ENCODE assay signal across 9 mouse cellular contexts in the genomic region with DNA sequence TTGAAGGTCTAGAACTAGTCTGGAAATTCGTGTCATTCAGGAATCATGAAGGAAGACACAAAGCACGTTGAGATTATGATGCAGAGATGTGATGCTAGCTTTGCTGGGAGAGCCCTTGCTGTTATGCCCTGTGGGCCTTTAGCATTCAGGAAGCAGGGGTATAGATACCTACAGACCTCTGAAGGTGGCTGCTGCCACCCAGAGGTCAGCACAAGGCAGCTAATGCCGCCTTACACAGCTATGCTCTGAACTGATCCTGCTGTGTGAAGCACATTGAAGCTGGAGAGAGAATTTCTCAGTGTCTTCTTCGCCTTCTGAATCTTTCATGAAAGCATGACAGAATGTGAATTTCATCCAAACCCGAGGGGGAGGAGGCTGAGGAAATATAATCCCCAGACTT. TPM values are rescaled to one million over a fixed set of nuclear protein-coding genes. Genes with fewer than 3 reads are reported as not detected.
DNase-seq lines count a peak whose midpoint lies in the region; ATAC-seq and TF ChIP-seq lines count a peak whose summit lies in the region.
"Had no signal": no experiment of that assay in that cellular context is flagged by ENCODE, and none has a peak within 500 bp of the region (broad histone marks: within the 10 kb centered on the region; RNA-seq: fewer than 3 reads in every experiment).

No protein-coding gene starts in this region.

- 0 out of 2 replicates have a peak, but pooled peaks cover 2% of the 10 kb centered on the region for H3K27me3 ChIP-seq in embryonic facial prominence, embryonic 14.5 days (replicated peaks; ENCODE audit: control insufficient read depth, insufficient read depth, low read length)
- H3K27me3 ChIP-seq: lung, embryonic 15.5 days had no signal

- peak; percentile 68; the same call in 1 of the 2 replicates for ATAC-seq in embryonic facial prominence, embryonic 14.5 days (ENCODE audit: low read depth)

- H3K27ac ChIP-seq in embryonic facial prominence, embryonic 14.5 days (replicated peaks; ENCODE audit: low read depth, low read length) = no peak overlapping the region
- no peak overlapping the region for H3K27ac ChIP-seq in olfactory bulb, adult 2 months (ENCODE audit: insufficient read depth, low read depth, low read length)
- H3K27ac ChIP-seq: lung, embryonic 15.5 days had no signal

- H3K4me2 ChIP-seq in embryonic facial prominence, embryonic 14.5 days (ENCODE audit: low read depth, low read length) = no peak overlapping the region
- H3K4me2 ChIP-seq: lung, embryonic 15.5 days had no signal

- no peaks in the 10 kb centered on the region for H3K36me3 ChIP-seq in embryonic facial prominence, embryonic 14.5 days (ENCODE audit: control insufficient read depth, insufficient read depth, low read length)
- H3K36me3 ChIP-seq: lung, embryonic 15.5 days had no signal

- TF ChIP-seq CTCF in olfactory bulb, adult 2 months (IDR thresholded peaks at IDR 0.05; ENCODE audit: insufficient read depth, low read depth, low read length) = peak; percentile 71

- WGBS in embryonic facial prominence, embryonic 14.5 days = 12% methylated on average over 5 of the region's 5 CpGs
- WGBS in olfactory bulb, adult 2 months = 35% methylated on average over 5 of the region's 5 CpGs

- H3K9me3 ChIP-seq in embryonic facial prominence, embryonic 14.5 days (ENCODE audit: control insufficient read depth, low read length) = no peaks in the 10 kb centered on the region
- H3K9me3 ChIP-seq: lung, embryonic 15.5 days had no signal

- no peak overlapping the region for H3K4me3 ChIP-seq in embryonic facial prominence, embryonic 14.5 days (ENCODE audit: low read depth, low read length)
- H3K4me3 ChIP-seq in olfactory bulb, adult 2 months (ENCODE audit: insufficient read depth, low read depth, low read length) = no peak overlapping the region
- H3K4me3 ChIP-seq: lung, embryonic 15.5 days had no signal

- H3K4me1 ChIP-seq in embryonic facial prominence, embryonic 14.5 days (ENCODE audit: control insufficient read depth, insufficient read depth, low read length) = peaks cover 10% of the 10 kb centered on the region
- H3K4me1 ChIP-seq in olfactory bulb, adult 2 months (ENCODE audit: control insufficient read depth, insufficient read depth, low read length) = peaks cover 5% of the 10 kb centered on the region

- TF ChIP-seq POLR2A in olfactory bulb, adult 2 months (IDR thresholded peaks at IDR 0.05; ENCODE audit: insufficient read depth, low read depth, low read length) = no peak

- peak; percentile 32 for DNase-seq in embryo, embryonic 10 days (ENCODE audit: low spot score)
- no peak for DNase-seq in embryo, embryonic 9.5 days (ENCODE audit: extremely low spot score)
- peak; percentile 22 to 37 for DNase-seq in left cerebral cortex, postnatal 14 days (ENCODE audit: low spot score in 2 of 2)
- DNase-seq in left cerebral cortex, postnatal 36 days (ENCODE audit: low spot score in 2 of 2) = no peak
- peak; percentile 49 for DNase-seq in ZHBTc4 (ENCODE audit: low read depth, low spot score)
- DNase-seq in embryonic facial prominence, embryonic 14.5 days (ENCODE audit: low spot score) = peak; percentile 53
- no peak for DNase-seq in kidney, adult 9 months

- H3K9ac ChIP-seq in embryonic facial prominence, embryonic 14.5 days (ENCODE audit: low read depth, low read length) = no peak overlapping the region
- H3K9ac ChIP-seq: lung, embryonic 15.5 days had no signal

- intact Hi-C loops in left cerebral cortex, postnatal 14 days (cut with DNase I) = loop anchor here (10.0 kb wide), 1 partner anchor 190 kb away; no protein-coding TSS in a partner anchor
- intact Hi-C loops in left cerebral cortex, postnatal 36 days (cut with DNase I) = loop anchor here (1.0 to 5.0 kb wide), 3 partner anchors 43 to 193 kb away; no protein-coding TSS in a partner anchor

RNA-seq across cellular contexts. Expression of a gene that starts 3.7 kb away (rescaled TPM):
- total RNA-seq in left cerebral cortex, postnatal 14 days (2021) = 100 to 1,000 TPM; 247 to 308 TPM
- 100 to 1,000 TPM; 368 to 438 TPM for total RNA-seq in left cerebral cortex, postnatal 36 days (2021)
- polyA plus RNA-seq in embryonic facial prominence, embryonic 14.5 days (2014; fragmentation: Nextera tagmentation; extraction: Ambion mirVana) = 14.1 and 14.4 TPM in 2 replicates
- polyA plus RNA-seq in olfactory bulb, adult 2 months (2012; ENCODE audit: insufficient read depth, insufficient read length, low replicate concordance, missing spikeins) = 78.3 and 140 TPM in 2 replicates

RNA-seq across cellular contexts. Expression of a gene that starts 38.6 kb away (rescaled TPM):
- total RNA-seq in left cerebral cortex, postnatal 14 days (2021) = 1 to 10 TPM in 1 of 2 experiments, under 1 TPM in 1; 0.59 to 1.1 TPM
- total RNA-seq in left cerebral cortex, postnatal 36 days (2021) = under 1 TPM; 0.39 to 0.41 TPM
- 4.8 and 5.5 TPM in 2 replicates for polyA plus RNA-seq in embryonic facial prominence, embryonic 14.5 days (2014; fragmentation: Nextera tagmentation; extraction: Ambion mirVana)
- not detected in 2 replicates for polyA plus RNA-seq in olfactory bulb, adult 2 months (2012; ENCODE audit: insufficient read depth, insufficient read length, low replicate concordance, missing spikeins)

Comparison
In these comparisons a context has a peak if more than half of its experiments do, and no peak if none do; other contexts are left out.
1. DNase-seq: peak in embryo, embryonic 10 days (single experiment), left cerebral cortex, postnatal 14 days (2 of 2), ZHBTc4 (single experiment) and embryonic facial prominence, embryonic 14.5 days (single experiment); none in embryo, embryonic 9.5 days (single experiment), left cerebral cortex, postnatal 36 days (0 of 2) and kidney, adult 9 months (single experiment).